Mouse (Mus musculus) heart, embryonic 13.5 days (tissue): Measurements from ENCODE around the gene Nfic. TPM values are rescaled to one million over a fixed set of nuclear protein-coding genes. Genes with fewer than 3 reads are reported as not detected.

ENCODE experiments used
- ATAC-seq: fragments of 200-750 bp; cut with Nextera tagmentation; 2 replicates; pipeline ENCODE4 v1.8.0; 2017; ENCODE audit warnings: moderate TSS enrichment; ENCODE audit not compliant: insufficient number of reproducible peaks, low FRiP score, low TSS enrichment; ENCODE audit errors: extremely low read depth
- H3K27ac ChIP-seq: fragments of 300-500 bp; sonication (generic); replicated peaks from 2 replicates; pipeline ENCODE4 v1.5.1; 2015; ENCODE audit warnings: moderate library complexity, mild to moderate bottlenecking, inconsistent platforms
- H3K27me3 ChIP-seq: fragments of 300-500 bp; sonication (generic); replicated peaks from 2 replicates; pipeline ENCODE4 v1.6.1; 2015; ENCODE audit warnings: mild to moderate bottlenecking, inconsistent platforms
- H3K36me3 ChIP-seq: fragments of 300-500 bp; sonication (generic); 2 replicates; pipeline ENCODE4 v1.6.1; 2015; ENCODE audit warnings: mild to moderate bottlenecking, inconsistent platforms
- H3K4me1 ChIP-seq: fragments of 300-500 bp; sonication (generic); 2 replicates; pipeline ENCODE4 v1.6.1; 2015; ENCODE audit warnings: inconsistent platforms
- H3K4me2 ChIP-seq: fragments of 300-500 bp; sonication (generic); 2 replicates; pipeline ENCODE4 v1.6.1; 2015; ENCODE audit warnings: inconsistent platforms, mild to moderate bottlenecking, moderate library complexity
- H3K4me3 ChIP-seq: fragments of 300-500 bp; sonication (generic); 2 replicates; pipeline ENCODE4 v1.5.1; 2015; ENCODE audit warnings: moderate library complexity, mild to moderate bottlenecking, inconsistent platforms
- H3K9ac ChIP-seq: fragments of 300-500 bp; sonication (generic); 2 replicates; pipeline ENCODE4 v1.6.1; 2015; ENCODE audit warnings: inconsistent platforms, mild to moderate bottlenecking, moderate library complexity
- H3K9me3 ChIP-seq: fragments of 300-500 bp; sonication (generic); 2 replicates; pipeline ENCODE4 v1.6.1; 2016; ENCODE audit warnings: inconsistent platforms
- WGBS: fragments of 180-500 bp; shearing (Covaris S2); methylation state at CpG from one replicate; pipeline ENCODE4 v1.1.7; 2015; ENCODE audit warnings: mixed read lengths; 5-methylcytosine and 5-hydroxymethylcytosine counted together
- polyA plus RNA-seq: library from polyadenylated mRNA; unstranded; fragments of >200 nt; fragmentation: Nextera tagmentation; extraction: Ambion mirVana; gene quantifications from 2 replicates; pipeline ENCODE4 v1.2.1, GENCODE M21; 2015

The Nfic gene
- polyA plus RNA-seq, 1 experiment from 2014 or later: 57.4 TPM

GRCm38 (mm10) chr10:81389373-81389772, 66.1 kb downstream of the Nfic start:
- Histone ChIP-seq H3K36me3 (peaks cover 46% of the 10 kb centered on the region), H3K4me1 (peaks cover 48% of the 10 kb centered on the region), H3K27me3 (no peaks in the 10 kb centered on the region), H3K27ac (peak overlapping the region; percentile 68), H3K4me3 (no peak overlapping the region), H3K4me2 (no peak overlapping the region), H3K9me3 (no peaks in the 10 kb centered on the region), H3K9ac (peak overlapping the region; percentile 69)
- 58% methylated on average over 3 of the region's 3 CpGs for WGBS
- ATAC-seq: no peak

GRCm38 (mm10) chr10:81388505-81389055, 66.9 kb downstream of the Nfic start, which contains the start of gene Gm48552:
TSS of gene Gm48552 (plus strand) at chr10:81389005.
- ATAC-seq: no peak
- no peak within 1 kb of the TSS for H3K4me2 ChIP-seq
- no peaks in the 10 kb centered on the region for H3K27me3 ChIP-seq
- peak within 1 kb of the TSS; percentile 69 for H3K9ac ChIP-seq
- peaks cover 42% of the 10 kb centered on the region for H3K4me1 ChIP-seq
- 83% methylated on average over 5 of the region's 5 CpGs for WGBS
- H3K36me3 ChIP-seq: peaks cover 46% of the 10 kb centered on the region
- no peaks in the 10 kb centered on the region for H3K9me3 ChIP-seq
- no peak within 1 kb of the TSS for H3K4me3 ChIP-seq
- peak within 1 kb of the TSS; percentile 68 for H3K27ac ChIP-seq

GRCm38 (mm10) chr10:81387716-81388115, 67.7 kb downstream of the Nfic start:
- Histone ChIP-seq H3K27me3 (no peaks in the 10 kb centered on the region), H3K9me3 (no peaks in the 10 kb centered on the region), H3K4me3 (no peak overlapping the region), H3K9ac (no peak overlapping the region), H3K36me3 (peaks cover 46% of the 10 kb centered on the region), H3K27ac (no peak overlapping the region), H3K4me2 (no peak overlapping the region), H3K4me1 (peaks cover 34% of the 10 kb centered on the region)
- no peak for ATAC-seq
- 91% methylated on average over 20 of the region's 20 CpGs for WGBS

GRCm38 (mm10) chr10:81385603-81386306, 69.7 kb downstream of the Nfic start:
- Histone ChIP-seq H3K27me3 (no peaks in the 10 kb centered on the region), H3K4me3 (peak overlapping the region; percentile 89), H3K9ac (peak overlapping the region; percentile 93), H3K36me3 (peaks cover 37% of the 10 kb centered on the region), H3K4me2 (peak overlapping the region; percentile 92), H3K9me3 (no peaks in the 10 kb centered on the region), H3K27ac (no peak overlapping the region), H3K4me1 (peaks cover 41% of the 10 kb centered on the region)
- ATAC-seq: no peak
- 74% methylated on average over 22 of the region's 22 CpGs for WGBS

- peak overlapping the region; percentile 80 for H3K27ac ChIP-seq
- under 1% methylated on average over 19 of the region's 19 CpGs for WGBS
- H3K4me2 ChIP-seq: peak overlapping the region; percentile 92
- no peaks in the 10 kb centered on the region for H3K9me3 ChIP-seq
- H3K4me1 ChIP-seq: peaks cover 34% of the 10 kb centered on the region
- H3K36me3 ChIP-seq: peaks cover 37% of the 10 kb centered on the region
- peak overlapping the region; percentile 89 for H3K4me3 ChIP-seq
- H3K27me3 ChIP-seq: no peaks in the 10 kb centered on the region
- peak overlapping the region; percentile 93 for H3K9ac ChIP-seq
- no peak for ATAC-seq
These were observed 70.8 kb downstream of the Nfic start for GRCm38 (mm10) chr10:81384605-81384982.

GRCm38 (mm10) chr10:81383802-81384604, 71.4 kb downstream of the Nfic start, which contains the start of the genes Dohh and Gm48551:
TSS of gene Dohh (plus strand) at chr10:81384428.
TSS of gene Gm48551 (plus strand) at chr10:81384466.
- 4% methylated on average over 52 of the region's 54 CpGs for WGBS
- ATAC-seq: peak; percentile 88
- Histone ChIP-seq H3K4me1 (peaks cover 34% of the 10 kb centered on the region), H3K4me2 (peak within 1 kb of the TSS; percentile 92), H3K27me3 (no peaks in the 10 kb centered on the region), H3K36me3 (peaks cover 34% of the 10 kb centered on the region), H3K9me3 (no peaks in the 10 kb centered on the region), H3K27ac (peak within 1 kb of the TSS; percentile 80), H3K4me3 (peak within 1 kb of the TSS; percentile 89), H3K9ac (peak within 1 kb of the TSS; percentile 93)

GRCm38 (mm10) chr10:81382039-81382438, 73.4 kb downstream of the Nfic start:
- peak overlapping the region; percentile 28 for H3K4me2 ChIP-seq
- no peaks in the 10 kb centered on the region for H3K9me3 ChIP-seq
- H3K27me3 ChIP-seq: no peaks in the 10 kb centered on the region
- peaks cover 15% of the 10 kb centered on the region for H3K36me3 ChIP-seq
- H3K27ac ChIP-seq: peak overlapping the region; percentile 77
- peak overlapping the region; percentile 45 for H3K9ac ChIP-seq
- H3K4me1 ChIP-seq: peaks cover 39% of the 10 kb centered on the region
- 29% methylated on average over 5 of the region's 5 CpGs for WGBS
- no peak overlapping the region for H3K4me3 ChIP-seq
- no peak for ATAC-seq

- H3K9ac ChIP-seq: no peak overlapping the region
- peaks cover 16% of the 10 kb centered on the region for H3K36me3 ChIP-seq
- H3K27me3 ChIP-seq: no peaks in the 10 kb centered on the region
- H3K4me3 ChIP-seq: no peak overlapping the region
- WGBS: 87% methylated on average over 6 of the region's 6 CpGs
- H3K4me1 ChIP-seq: peaks cover 47% of the 10 kb centered on the region
- H3K27ac ChIP-seq: no peak overlapping the region
- no peaks in the 10 kb centered on the region for H3K9me3 ChIP-seq
- ATAC-seq: no peak
- H3K4me2 ChIP-seq: peak overlapping the region; percentile 76
These were observed 75.5 kb downstream of the Nfic start for GRCm38 (mm10) chr10:81379809-81380378.

GRCm38 (mm10) chr10:81379183-81379553, 76.3 kb downstream of the Nfic start:
- H3K4me1 ChIP-seq: peaks cover 45% of the 10 kb centered on the region
- no peak for ATAC-seq
- no peaks in the 10 kb centered on the region for H3K9me3 ChIP-seq
- 61% methylated on average over 3 of the region's 3 CpGs for WGBS
- H3K4me3 ChIP-seq: peak overlapping the region; percentile 83
- H3K4me2 ChIP-seq: peak overlapping the region; percentile 76
- no peaks in the 10 kb centered on the region for H3K27me3 ChIP-seq
- H3K9ac ChIP-seq: peak overlapping the region; percentile 81
- H3K36me3 ChIP-seq: peaks cover 23% of the 10 kb centered on the region
- H3K27ac ChIP-seq: peak overlapping the region; percentile 85

- H3K27ac ChIP-seq: peak overlapping the region; percentile 85
- WGBS: under 1% methylated on average over 46 of the region's 46 CpGs
- peak overlapping the region; percentile 83 for H3K4me3 ChIP-seq
- peaks cover 45% of the 10 kb centered on the region for H3K4me1 ChIP-seq
- no peaks in the 10 kb centered on the region for H3K9me3 ChIP-seq
- H3K36me3 ChIP-seq: peaks cover 28% of the 10 kb centered on the region
- ATAC-seq: peak; percentile 92
- H3K27me3 ChIP-seq: no peaks in the 10 kb centered on the region
- peak overlapping the region; percentile 97 for H3K9ac ChIP-seq
- peak overlapping the region; percentile 76 for H3K4me2 ChIP-seq
These were observed 76.8 kb downstream of the Nfic start for GRCm38 (mm10) chr10:81378553-81379182.
